Mouse (Mus musculus): Measurements from ENCODE around the gene Pcbp2. TPM values are rescaled to one million over a fixed set of nuclear protein-coding genes. Genes with fewer than 3 reads are reported as not detected.
A peak's percentile ranks its signal among the peaks of the same experiment; 100 is the strongest.

Gene Pcbp2
- polyA plus RNA-seq, 2 experiments from 2014 or later: 208 to 220 TPM

DNA sequence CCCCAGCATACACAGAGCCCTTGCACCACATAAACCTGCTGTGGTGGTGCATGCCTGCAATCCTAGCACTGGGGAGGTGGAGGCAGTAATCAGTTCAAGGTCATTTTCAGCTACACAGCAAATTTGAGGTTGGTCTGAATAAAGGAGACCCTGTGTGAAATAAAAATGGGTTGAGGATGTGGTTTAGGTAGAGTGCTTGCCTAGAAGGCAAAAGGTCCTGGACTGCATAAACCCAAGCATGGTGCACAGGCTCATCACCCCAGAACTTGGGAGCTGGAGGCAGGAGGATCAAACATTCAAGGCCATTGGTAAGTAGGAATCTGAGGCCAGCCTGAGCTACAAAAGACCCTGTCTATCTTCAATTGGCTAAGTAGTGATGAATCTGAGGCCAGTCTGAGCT lies 37.2 kb downstream of the Pcbp2 start:
- no peak for ATAC-seq

DNA sequence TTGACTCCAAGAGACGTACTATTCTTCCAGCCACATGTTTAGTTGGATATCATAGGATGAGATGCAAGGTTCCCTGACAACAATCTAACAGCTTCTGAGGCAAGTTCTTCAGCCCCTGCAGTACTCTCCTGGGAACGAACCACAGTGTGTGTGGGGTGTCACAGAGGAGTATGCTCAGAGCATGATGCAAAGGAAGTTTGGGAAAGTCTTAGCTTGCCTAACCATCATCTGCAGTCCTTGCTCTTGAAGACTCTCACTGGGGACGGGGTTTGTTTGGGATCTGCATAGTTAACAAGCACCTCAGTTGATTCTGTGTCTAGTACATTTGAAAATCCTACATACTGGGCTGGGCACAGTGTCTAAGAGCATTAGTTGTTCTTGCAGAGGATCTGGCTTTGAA lies 38.0 kb downstream of the Pcbp2 start:
- no peak for ATAC-seq

DNA sequence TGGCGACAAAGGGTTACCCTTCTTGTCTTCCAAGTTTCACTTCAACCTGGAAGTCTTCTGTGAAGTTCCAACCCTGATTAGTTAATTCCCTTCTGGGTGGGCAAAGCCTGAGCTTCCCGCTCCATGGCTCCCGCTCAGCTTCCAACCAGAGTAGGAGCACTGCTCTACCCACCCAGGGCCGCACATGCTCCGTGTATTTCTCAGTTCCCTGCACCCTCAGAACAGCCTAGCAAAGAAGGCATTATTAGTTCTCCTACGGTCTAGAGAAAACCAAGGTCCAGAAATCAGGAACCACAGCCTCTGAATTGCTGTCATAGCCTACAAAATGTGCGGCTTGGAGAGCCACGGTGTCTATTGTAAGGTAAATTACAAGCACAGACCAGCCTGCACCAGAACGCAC lies 39.8 kb downstream of the Pcbp2 start:
- no peak for ATAC-seq

DNA sequence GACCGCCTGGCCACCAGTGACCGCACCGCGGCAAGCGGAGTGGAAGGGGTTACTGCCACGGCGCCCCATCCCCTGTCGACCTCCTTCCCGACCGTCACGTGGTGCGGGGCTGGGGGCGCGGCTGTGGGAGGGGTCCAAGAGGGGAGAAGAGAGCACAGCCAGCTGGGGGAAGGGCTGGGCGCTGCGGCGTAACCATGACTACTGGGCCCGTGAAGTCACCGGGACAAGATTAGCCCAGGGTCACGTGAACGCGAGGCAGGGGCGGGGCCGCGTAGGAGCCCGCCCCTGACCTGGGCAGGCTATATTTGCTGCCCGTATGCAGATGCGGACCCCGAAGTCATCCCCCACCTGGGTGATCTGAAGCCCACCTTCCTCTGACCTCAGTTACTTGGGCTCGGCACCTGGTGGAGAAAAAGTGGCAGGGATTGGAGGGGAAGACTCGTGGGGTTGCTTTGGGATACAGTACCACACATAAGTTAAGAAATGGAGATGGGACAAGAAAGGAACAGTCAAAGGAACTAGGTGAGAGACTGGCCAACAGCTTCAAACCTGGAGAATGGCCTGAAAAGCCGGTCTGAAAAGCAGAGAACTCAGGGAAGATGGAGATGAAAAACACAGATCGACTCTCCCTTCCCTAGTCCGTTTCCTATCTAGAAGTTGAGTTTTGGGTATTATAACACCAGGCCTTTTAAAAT lies 40.4 kb downstream of the Pcbp2 start:
- peak; percentile 79 for ATAC-seq

DNA sequence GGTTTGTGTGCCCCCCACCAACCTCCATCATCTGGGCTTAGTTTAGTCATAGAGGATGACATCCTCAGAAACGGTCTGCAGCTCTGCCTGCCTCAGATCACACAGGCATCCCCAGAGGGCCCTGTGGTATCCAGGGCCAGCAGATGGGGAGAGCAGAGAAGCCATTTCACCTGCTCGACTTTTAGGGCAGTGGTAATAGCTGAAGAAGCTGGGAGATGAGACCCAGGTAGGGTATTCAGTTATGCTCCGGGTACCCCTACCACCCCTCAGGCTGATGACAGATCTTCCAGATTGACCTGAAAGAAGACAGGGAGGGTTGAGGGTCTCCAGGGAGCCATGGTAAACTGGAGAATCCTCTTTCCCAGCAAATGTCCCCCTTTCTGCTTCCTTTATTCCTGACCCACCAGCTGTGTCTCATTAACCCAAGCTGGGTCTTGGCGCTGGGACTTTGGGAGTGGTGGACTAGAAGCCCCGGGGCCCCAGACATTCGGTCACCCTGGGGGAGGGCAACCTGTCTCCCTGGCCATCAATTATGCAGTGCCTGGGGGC lies 41.0 kb downstream of the Pcbp2 start:
- ATAC-seq: no peak

DNA sequence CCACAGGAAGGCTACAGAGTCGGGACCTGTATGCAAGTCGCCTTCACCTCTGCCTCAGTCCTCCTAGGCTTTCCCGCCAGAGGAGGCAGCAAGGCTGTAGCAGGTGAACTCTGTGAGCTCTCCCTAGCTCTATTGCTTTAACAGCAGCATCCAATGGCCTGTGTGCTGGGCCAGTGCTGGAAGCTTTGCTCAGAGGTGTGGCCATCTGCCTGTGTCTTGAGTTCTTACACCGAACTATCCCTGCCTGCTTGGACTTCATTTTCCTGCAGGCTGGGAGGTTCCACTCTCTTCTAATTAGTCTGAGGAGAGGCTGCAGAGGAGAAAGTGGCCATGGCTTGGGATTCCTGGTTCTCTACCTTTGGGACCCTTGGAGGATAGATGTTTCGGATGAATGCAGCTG lies 41.7 kb downstream of the Pcbp2 start:
- no peak for ATAC-seq

DNA sequence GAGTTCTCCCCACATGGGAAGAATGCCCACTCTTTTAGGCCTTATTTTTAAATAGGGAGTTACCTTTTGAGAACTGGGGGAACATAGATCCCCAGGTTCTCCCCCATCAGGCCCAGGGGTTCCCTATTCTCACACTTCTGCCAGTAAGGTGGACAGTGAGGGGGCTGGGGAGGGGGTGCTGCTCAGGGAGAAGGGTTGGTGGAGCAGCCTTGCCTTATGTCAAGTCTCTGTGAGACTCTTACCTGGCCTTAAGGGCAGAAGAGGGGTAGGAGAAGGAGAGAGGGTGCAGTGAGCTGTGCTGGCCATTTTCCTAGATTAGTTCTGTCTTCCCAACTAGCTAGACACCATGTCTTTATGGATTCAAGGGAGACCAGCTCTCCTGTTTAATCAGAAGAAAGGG lies 42.1 kb downstream of the Pcbp2 start:
- ATAC-seq: no peak

DNA sequence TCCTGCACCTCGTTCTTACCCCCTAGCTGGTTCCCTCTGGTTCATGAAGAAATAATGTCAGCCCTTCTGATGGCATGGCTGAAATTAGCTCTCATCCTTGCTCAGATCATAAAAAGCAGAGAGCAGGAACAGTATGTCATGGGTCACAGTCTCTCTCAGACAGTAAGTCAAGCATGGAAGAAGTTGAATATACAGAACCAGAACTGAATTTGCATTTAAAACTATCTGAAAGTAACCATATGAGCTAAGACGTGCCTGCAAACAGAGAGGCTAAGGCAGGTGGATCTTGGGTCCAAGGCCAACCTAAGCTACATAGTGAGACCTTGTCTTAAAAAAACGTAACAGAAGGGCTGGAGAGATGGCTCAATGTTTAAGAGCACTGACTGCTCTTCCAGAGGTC lies 42.7 kb downstream of the Pcbp2 start:
- ATAC-seq: no peak

DNA sequence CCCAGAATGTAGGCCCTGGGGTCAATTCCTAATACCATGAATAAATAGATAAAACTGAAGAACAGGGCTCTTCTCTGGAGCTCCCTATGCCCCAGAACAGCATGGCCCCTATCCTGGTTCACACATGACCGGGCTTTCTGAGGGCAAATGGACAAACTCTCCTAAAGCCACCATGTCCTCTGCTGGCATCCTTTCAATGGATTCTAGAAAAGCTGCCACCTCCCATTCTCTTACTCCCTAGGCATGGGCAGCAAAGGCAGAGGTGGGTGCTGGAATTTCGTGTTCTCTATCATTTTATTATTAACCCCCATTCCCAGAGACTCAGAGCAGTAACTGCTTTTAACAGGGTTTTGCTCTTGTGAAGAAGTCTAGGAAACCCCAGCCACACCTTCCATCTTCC lies 44.9 kb downstream of the Pcbp2 start:
- ATAC-seq: no peak

DNA sequence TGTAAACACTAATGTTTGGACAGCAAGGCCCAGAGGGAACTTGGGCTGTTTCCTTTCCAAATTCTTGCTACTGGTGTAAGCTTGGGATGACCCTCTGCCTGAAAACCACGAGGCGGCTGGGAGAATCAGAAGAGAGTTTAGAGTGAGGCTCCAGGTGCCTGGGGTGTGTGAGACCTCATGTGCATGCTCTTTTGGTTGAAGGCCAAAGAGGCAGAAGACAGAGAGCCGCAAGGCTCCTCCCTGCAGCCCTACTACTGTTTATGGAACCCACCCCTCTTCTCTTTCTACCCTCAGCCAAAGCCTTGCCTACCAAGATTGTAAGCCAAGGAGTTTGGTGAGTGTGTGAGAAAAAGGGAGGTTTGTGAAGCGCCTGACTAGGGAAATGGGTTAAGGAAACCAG lies 45.5 kb downstream of the Pcbp2 start:
- ATAC-seq: no peak

DNA sequence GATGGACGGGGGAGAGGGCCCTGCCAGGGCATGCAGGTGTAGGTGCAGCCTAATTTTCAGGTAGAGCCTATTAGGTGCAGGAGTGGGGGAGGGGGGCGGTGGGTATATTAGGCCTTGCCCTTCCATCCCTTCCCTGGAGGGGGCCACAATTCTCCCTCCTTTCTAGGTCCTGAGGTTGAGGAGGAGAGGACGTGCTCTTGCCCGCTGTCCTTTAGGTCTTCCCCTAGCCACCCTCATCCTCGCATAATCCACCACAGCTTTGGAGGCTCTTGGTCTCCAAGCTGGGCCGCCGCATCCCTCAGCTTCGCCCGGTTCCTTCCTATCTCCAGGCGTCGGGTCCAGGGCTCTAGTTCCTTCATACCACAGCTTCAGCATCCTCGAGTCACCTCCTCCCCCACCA lies 46.0 kb downstream of the Pcbp2 start:
- no peak for ATAC-seq

DNA sequence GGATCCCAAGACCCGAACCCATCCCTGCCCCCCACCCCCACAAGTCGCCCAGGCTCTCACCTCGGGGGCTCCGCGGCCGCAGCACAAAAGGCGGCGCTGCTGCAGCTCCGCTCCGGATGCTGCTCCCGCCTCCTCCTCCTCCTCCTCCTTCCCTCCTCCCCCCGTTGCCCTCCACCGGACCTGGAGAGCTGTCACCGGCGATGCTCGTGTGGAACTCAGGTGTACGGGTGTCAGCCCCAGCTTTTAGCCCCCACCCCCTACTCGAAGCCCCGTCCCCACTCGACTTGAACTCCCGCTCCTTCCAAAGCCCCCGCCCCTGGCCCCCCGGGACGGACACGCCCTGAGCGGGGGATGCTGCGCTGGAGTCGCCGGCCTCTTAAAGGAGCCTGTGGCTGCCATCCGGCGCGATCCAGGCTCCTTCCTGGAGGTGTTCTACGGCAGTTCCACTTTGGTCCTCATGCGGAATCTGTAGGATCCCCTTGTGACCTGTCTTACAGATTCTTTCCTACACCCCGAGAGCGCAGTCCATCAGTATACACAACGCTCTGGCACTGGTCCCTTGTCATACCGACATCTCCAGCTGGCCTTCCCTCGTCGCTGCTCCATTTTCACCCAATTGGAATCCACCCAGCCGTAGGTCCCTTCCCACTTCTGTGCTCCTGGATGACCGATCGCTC lies 46.5 kb downstream of the Pcbp2 start, which contains the start of gene Map3k12:
Gene Map3k12, minus strand, starts transcription at position 337 of the 677 bp plus-strand sequence.
- peak; percentile 6 for ATAC-seq

DNA sequence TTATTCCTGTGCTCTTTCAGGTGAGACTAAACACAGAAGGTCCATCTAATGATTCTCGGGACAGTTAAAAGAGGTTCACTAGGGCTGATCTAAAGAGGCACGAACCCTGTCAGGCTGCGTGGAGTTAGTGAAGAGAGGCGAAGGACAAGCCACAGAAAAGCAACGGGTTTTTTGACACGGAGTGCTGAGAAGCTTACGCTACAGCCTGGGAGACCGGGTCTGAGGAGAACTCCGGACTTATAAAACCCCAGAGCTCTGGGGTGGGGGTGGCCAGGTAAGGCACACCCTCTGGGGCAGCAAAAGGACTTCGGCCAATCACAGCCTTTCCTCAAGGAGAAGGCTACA lies 47.3 kb downstream of the Pcbp2 start:
- ATAC-seq: no peak

DNA sequence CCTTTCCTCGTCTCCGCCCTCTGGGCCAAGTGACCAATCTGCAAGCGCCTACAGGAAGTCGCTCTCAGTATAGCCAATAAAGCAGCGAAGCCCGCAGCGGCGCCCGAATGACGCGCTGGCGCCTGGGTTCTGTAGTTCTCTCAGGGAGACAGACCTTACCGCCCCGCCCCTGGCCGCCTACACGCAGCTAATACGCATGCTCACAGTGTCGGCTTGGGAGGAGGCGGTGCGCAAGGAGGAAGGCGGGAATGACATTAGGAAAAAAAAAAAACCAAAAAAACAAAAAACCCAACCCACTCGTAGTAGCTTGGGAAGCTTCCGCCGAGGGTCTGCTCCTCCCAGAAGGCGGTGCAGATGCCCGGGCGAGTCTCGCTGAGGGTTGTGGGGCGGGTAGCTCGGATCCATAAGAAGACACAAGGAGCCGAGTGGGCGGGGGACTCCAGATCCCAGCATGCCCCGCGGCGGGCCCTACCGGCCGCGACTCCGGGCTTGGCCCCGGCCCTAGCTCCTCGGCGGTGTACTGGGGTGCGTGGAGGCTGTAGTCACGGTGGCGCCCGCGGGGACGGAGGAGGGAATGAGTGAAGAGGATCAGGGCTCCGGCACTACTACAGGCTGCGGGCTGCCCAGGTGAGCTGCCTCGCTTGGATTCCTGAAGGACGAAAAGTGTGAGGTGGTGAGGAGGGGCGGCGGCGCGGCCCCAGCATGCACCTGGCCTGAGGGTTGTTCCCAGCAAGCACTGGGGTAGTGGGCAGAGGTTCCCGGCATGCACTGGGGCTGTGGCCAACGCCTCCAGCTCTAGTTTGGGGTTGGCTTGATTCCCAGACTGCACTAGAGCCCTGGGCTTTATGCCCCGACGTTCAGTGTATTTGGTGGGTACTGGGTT lies 47.9 kb downstream of the Pcbp2 start, which contains the start of gene Tarbp2:
Gene Tarbp2, plus strand, starts transcription at position 217 of the 883 bp plus-strand sequence.
- ATAC-seq: peak; percentile 89

DNA sequence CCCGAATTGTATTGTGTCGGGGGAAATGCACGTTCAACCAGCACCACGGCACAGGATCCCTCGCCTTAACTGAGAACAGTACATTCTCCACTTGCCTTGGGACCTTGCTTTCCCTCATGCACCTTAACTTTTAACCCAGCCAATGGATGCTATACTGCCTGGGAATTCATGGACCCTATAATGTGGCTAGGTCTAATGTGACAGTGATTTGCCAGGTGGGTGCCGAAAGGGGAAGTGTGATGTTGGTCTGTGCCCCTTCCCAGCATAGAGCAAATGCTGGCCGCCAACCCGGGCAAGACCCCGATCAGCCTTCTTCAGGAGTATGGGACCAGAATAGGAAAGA lies 48.5 kb downstream of the Pcbp2 start:
- no peak for ATAC-seq

DNA sequence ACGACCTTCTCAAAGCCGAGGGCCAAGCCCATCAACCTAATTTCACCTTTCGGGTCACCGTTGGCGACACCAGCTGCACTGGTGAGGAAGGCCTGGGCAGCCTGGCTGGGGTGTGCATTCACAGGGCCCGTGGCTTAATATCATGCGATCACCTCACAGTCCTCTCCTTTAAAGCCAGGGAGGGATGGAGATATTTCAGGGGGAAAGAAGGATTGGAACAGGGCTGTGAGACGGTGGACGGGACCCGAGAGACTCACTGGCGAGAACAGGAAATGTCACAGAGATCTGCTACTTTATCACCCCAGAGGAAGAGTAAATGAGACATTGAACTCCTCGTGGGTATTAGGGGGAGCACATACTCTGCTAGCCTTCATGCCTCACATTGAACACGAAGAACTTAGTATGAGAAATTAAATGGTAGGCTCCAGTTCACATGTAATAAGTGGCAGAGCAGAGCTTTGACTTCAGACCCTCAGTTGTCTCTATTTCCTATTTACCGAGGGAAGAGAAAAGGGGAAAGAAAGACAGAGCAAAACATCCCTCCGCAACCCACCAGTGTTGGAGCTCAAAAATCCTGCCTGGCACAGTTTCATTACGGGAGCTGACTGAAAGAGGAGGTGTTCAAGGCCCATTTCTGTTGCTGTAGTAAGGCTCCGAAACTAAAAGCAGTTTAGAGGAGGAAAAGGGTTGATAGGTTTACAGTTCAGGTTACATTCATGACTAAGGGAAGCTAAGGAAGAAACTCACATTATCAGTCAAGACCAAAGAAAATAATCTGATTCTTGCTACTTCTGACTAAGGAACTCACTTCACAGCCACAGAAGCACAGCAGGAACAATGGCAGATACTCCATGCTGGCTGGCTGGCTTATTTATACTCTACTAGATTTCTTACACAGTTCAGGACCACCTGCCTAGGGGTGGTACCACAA lies 49.1 kb downstream of the Pcbp2 start:
- ATAC-seq: no peak

DNA sequence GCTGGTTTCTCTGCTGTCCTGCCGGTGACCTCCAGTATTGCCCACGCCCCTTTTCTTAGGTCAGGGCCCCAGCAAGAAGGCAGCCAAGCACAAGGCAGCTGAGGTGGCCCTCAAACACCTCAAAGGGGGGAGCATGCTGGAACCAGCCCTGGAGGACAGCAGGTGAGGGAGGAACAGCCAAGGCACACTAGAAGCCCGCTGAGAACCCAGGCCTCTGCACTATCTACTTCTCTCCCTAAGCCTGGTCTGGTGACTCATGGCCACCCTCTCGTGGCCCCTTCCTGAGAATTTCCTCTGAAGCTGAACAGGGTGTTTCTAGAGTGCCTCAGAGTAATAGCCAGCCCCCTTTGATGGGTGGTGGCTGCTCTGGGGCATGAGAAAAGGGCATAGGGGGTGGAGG lies 50.1 kb downstream of the Pcbp2 start:
- no peak for ATAC-seq

DNA sequence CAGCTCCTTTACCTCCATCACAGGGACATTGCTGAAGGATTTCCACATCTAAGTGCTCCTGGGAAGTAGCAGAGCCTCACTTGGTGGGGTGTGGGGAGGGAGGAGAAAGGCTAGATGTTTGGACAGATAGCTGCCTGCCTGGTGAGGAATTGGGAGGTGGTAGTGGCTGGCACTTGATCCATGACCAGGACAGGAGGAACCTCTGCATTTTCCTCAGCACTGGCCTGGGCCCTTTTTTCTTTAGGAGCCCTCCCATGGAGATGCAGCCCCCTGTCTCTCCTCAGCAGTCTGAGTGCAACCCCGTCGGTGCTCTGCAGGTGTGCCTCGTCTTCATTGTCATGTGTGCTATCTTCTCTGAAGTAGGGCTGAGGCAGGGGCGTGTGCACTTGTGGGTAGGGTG lies 51.1 kb downstream of the Pcbp2 start:
- ATAC-seq: no peak

DNA sequence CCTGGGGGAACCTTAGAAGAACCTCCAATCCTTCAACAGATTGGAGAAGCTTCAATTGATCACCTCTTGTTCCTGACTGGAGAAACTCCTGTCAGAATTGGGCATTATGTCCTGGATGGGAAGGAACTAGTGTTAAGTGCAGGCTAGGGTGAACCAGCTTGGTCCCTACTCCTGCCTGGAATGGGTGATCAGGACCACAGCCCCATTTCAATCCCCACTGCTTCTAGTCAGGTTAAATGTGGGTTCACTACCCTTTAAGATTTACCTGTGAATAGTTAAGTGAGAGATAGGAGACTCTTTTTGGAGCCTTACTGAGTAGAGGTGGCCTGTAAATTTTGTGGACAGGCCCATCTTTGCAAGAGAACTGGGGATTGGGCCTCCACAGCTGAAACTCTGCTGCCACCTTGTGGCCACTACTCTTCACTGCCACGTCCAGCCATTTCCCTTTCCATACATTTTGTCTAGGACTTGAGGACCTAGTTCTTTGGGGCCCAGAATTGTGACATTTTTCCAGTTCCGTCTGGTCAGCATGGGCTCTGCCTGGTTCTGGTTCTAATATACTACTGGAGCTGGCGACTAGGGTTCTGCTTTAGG lies 54.6 kb downstream of the Pcbp2 start, which contains the start of gene Npff:
Gene Npff, minus strand, starts transcription at position 51 of the 594 bp plus-strand sequence.
- peak; percentile 80 for ATAC-seq

DNA sequence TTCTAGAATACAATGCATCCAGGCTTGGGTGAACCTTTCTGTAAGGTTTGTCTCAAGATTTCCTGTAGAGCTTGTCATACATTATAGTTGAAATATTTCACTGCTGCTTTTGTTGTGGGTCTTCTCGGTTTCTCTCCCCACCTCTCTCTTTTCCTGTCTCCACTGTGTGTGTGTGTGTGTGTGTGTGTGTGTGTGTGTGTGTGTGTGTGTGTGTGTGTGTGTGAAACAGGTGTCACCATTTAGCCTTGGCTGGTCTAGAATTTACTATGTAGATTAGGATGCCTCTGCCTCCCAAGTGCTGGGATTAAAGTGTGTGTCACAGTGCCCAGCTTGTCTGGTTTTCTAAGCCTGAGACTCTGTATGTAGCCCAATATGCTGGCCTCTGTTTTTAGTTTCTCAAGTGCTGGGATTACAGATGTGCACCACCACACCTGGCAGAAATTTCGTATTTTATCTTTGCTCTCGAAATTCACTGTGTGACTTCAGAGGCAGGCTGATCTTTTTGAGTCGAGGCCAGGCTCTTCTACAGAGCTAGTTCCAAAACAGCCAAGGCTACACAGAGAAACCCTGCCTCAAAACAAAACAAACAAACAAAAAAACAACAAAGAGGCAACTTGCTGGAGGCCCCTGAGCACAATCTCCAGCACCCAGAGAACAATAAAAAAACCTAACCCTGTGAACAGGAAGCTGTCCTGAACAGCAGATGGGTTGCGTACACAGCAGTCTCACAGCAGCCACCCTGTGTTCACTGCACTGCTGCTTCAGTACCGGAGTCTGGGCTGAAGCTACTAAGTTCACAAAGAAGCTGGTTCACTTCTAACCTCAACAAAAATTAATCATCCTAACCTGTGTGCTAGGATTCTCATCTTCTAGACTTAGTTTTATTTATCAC lies 56.0 kb downstream of the Pcbp2 start:
- ATAC-seq: no peak

DNA sequence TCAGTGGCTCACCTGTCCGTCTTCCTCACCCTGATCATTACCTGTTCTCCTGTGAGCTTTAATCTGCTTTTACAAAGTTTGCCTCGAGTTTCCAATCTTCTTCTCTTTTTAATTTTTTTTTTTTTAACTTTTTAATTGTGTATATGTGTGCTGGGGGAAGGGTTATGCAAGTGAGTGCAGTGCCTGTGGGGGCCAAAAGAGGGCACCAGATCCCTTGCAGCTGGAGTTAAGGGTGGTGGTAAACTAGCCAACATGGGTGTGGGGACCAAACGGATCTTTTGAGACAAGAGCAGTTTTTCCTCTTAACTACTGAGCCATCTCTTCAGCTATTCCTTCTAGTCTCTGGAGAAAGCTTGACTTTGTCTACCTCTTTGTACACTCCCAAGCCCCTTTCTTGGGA lies 57.6 kb downstream of the Pcbp2 start:
- ATAC-seq: no peak
